24 mouse cellular contexts compared by ENCODE assay signal in the genomic region with DNA sequence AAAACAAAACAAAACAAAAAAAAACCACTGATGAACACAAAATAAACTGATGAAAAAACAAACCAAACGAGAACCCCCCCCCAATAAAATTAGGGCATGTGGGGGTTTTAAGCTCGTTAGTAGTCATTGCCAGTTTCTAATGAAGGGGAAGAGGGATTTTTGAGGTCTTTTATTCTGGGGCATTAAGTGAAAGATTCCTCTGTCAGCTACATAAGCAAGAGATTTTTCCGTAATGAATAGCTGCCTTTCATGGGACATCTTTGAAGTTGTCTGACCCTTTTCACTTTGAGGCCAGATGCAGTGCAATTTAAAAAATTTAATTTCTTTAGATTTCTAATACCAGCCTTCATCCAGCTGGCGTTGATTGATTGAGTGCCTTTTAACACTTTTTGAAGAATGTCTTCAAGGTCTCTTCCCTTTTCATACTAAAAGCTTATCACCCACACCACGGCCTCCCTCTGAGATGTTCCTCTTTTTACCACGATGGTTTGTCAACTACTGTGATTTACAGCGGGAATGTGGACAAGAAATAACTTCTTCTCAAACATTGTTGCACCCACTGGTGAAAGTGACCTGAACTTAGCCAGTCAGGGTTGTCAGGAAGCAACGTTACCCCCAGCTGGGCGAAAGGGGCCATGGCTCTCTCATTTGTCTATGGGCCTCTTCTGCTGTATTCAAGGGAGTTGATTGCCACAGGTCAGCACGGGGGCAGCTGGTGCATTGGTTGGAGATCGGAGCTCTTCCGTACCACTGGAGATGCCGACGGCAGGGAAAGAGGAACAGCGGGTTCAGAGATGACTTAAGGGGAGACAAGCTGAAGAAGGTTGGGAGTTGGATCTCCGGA.
DNase-seq lines count a peak whose midpoint lies in the region; ATAC-seq and TF ChIP-seq lines count a peak whose summit lies in the region.
"Had no signal": no experiment of that assay in that cellular context is flagged by ENCODE, and none has a peak within 500 bp of the region (broad histone marks: within the 10 kb centered on the region; RNA-seq: fewer than 3 reads in every experiment).

No protein-coding gene starts in this region.

- H3K27ac ChIP-seq in forebrain, embryonic 14.5 days (ENCODE audit: low read depth, low read length) = no peak overlapping the region
- no peak overlapping the region for H3K27ac ChIP-seq in forebrain, postnatal 0 days (ENCODE audit: low read depth, low read length)
- H3K27ac ChIP-seq in liver, embryonic 11.5 days (ENCODE audit: low read depth, low read length) = no peak overlapping the region
- H3K27ac ChIP-seq: embryonic facial prominence, embryonic 13.5 days; hindbrain, embryonic 14.5 days; liver, embryonic 13.5 days; lung, embryonic 15.5 days; macrophage had no signal

- peaks cover 8% of the 10 kb centered on the region; the same call in 1 of the 2 replicates for H3K4me1 ChIP-seq in forebrain, embryonic 14.5 days (ENCODE audit: control insufficient read depth, insufficient read depth, low read length)
- no peaks in the 10 kb centered on the region for H3K4me1 ChIP-seq in forebrain, postnatal 0 days (ENCODE audit: insufficient read depth)
- no peaks in the 10 kb centered on the region for H3K4me1 ChIP-seq in liver, embryonic 11.5 days (replicated peaks; ENCODE audit: control insufficient read depth, insufficient read depth, low read length)

- H3K4me3 ChIP-seq in forebrain, embryonic 14.5 days (ENCODE audit: low read depth, low read length) = no peak overlapping the region
- no peak overlapping the region for H3K4me3 ChIP-seq in forebrain, postnatal 0 days (ENCODE audit: low read depth, low read length)
- H3K4me3 ChIP-seq in liver, embryonic 11.5 days (ENCODE audit: low read depth, low read length) = no peak overlapping the region
- H3K4me3 ChIP-seq: embryonic facial prominence, embryonic 13.5 days; liver, embryonic 13.5 days; lung, embryonic 15.5 days; myocyte had no signal

- TF ChIP-seq CTCF in forebrain, postnatal 0 days (IDR thresholded peaks at IDR 0.05; ENCODE audit: low read depth) = no peak

- H3K36me3 ChIP-seq in forebrain, embryonic 14.5 days (ENCODE audit: control insufficient read depth, insufficient read depth, low read length) = no peaks in the 10 kb centered on the region
- no peaks in the 10 kb centered on the region for H3K36me3 ChIP-seq in forebrain, postnatal 0 days (ENCODE audit: insufficient read depth)
- no peaks in the 10 kb centered on the region for H3K36me3 ChIP-seq in liver, embryonic 11.5 days (ENCODE audit: control insufficient read depth, insufficient read depth, low read length)
- H3K36me3 ChIP-seq: embryonic facial prominence, embryonic 13.5 days; liver, embryonic 13.5 days; lung, embryonic 15.5 days had no signal

- no peaks in the 10 kb centered on the region for H3K27me3 ChIP-seq in forebrain, embryonic 14.5 days (replicated peaks; ENCODE audit: control insufficient read depth, insufficient read depth, low read length)
- H3K27me3 ChIP-seq in forebrain, postnatal 0 days (ENCODE audit: insufficient read depth, low read length) = no peaks in the 10 kb centered on the region
- no peaks in the 10 kb centered on the region for H3K27me3 ChIP-seq in liver, embryonic 11.5 days (replicated peaks; ENCODE audit: control insufficient read depth, insufficient read depth, low read length)
- H3K27me3 ChIP-seq: embryonic facial prominence, embryonic 13.5 days; liver, embryonic 13.5 days; lung, embryonic 15.5 days had no signal

- H3K4me2 ChIP-seq in forebrain, embryonic 14.5 days (ENCODE audit: low read length) = no peak overlapping the region
- H3K4me2 ChIP-seq in forebrain, postnatal 0 days (ENCODE audit: low read depth) = no peak overlapping the region
- no peak overlapping the region for H3K4me2 ChIP-seq in liver, embryonic 11.5 days
- H3K4me2 ChIP-seq: embryonic facial prominence, embryonic 13.5 days; heart, embryonic 11.5 days; hindbrain, embryonic 14.5 days; liver, embryonic 13.5 days; lung, embryonic 15.5 days had no signal

- peak; percentile 42 for DNase-seq in forebrain, embryonic 14.5 days (ENCODE audit: low spot score)
- no peak for DNase-seq in forebrain, postnatal 0 days
- DNase-seq in Muller cell, postnatal 12 days (ENCODE audit: inconsistent ontology term) = peak; percentile 96
- peak; percentile 52 for DNase-seq in embryo, embryonic 10.5 days (ENCODE audit: low spot score)
- peak; percentile 54 for DNase-seq in mesoderm, embryonic 11.5 days (ENCODE audit: low read depth, low spot score)
- no peak for DNase-seq in liver, embryonic 11.5 days (ENCODE audit: low spot score)
- no peak for DNase-seq in adrenal gland, adult 2 months
- DNase-seq: adrenal gland, postnatal 10 days; B cell, adult 2 months; cerebellum, adult 11-12 months; cerebellum, postnatal 14 days; heart, postnatal 10 days; kidney, adult 8-10 months; kidney, postnatal 25 days; liver, embryonic 13.5 days; midbrain, embryonic 14.5 days; right cerebral cortex, postnatal 14 days; spleen, adult 18-20 months had no signal

- no peak for ATAC-seq in forebrain, embryonic 14.5 days
- ATAC-seq in forebrain, postnatal 0 days = no peak
- no peak for ATAC-seq in liver, embryonic 11.5 days (replicated peaks; ENCODE audit: low FRiP score)

- 18% methylated on average over 16 of the region's 16 CpGs for WGBS in forebrain, embryonic 14.5 days
- 29% methylated on average over 16 of the region's 16 CpGs for WGBS in forebrain, postnatal 0 days
- 56% methylated on average over 16 of the region's 16 CpGs for WGBS in liver, embryonic 11.5 days

- H3K9me3 ChIP-seq in forebrain, embryonic 14.5 days (replicated peaks; ENCODE audit: control insufficient read depth, low read length) = no peaks in the 10 kb centered on the region
- no peaks in the 10 kb centered on the region for H3K9me3 ChIP-seq in forebrain, postnatal 0 days (ENCODE audit: low read length)
- no peaks in the 10 kb centered on the region for H3K9me3 ChIP-seq in liver, embryonic 11.5 days (ENCODE audit: control insufficient read depth, low read length)
- H3K9me3 ChIP-seq: embryonic facial prominence, embryonic 13.5 days; liver, embryonic 13.5 days; lung, embryonic 15.5 days had no signal

- H3K9ac ChIP-seq in forebrain, embryonic 14.5 days (ENCODE audit: low read length) = no peak overlapping the region
- H3K9ac ChIP-seq in forebrain, postnatal 0 days = no peak overlapping the region
- no peak overlapping the region for H3K9ac ChIP-seq in liver, embryonic 11.5 days (ENCODE audit: low read depth, low read length)
- H3K9ac ChIP-seq: embryonic facial prominence, embryonic 13.5 days; hindbrain, embryonic 14.5 days; liver, embryonic 13.5 days; lung, embryonic 15.5 days had no signal

Comparison
In these comparisons a context has a peak if more than half of its experiments do, and no peak if none do; other contexts are left out.
1. DNase-seq: peak in forebrain, embryonic 14.5 days (single experiment), Muller cell, postnatal 12 days (single experiment), embryo, embryonic 10.5 days (single experiment) and mesoderm, embryonic 11.5 days (single experiment); none in forebrain, postnatal 0 days (single experiment), liver, embryonic 11.5 days (single experiment) and adrenal gland, adult 2 months (single experiment).